Mouse (Mus musculus) layer of hippocampus, adult 2 months (tissue): Measurements from ENCODE around the gene Zfp672. TPM values are rescaled to one million over a fixed set of nuclear protein-coding genes. Genes with fewer than 3 reads are reported as not detected.
"Not testable (repeated sequence)": the region's sequence is repeated elsewhere in the genome, so short reads cannot be mapped to it uniquely, and the experiment has no call there.

ENCODE experiments used
- DNase-seq, 2 experiments: peaks; one replicate each; pipeline ENCODE4 v3.0.0; 2022; ENCODE audit warnings: low spot score in 2 of 2
- H3K27ac ChIP-seq: fragments of 200-600 bp; 2 replicates; pipeline ENCODE4 v1.8.1; 2022
- H3K4me3 ChIP-seq: fragments of 200-600 bp; 2 replicates; pipeline ENCODE4 v1.8.1; 2022; ENCODE audit warnings: mild to moderate bottlenecking
- CTCF ChIP-seq: fragments of 200-600 bp; conservative IDR thresholded peaks from 2 replicates; pipeline ENCODE4 v1.8.1; 2022; ENCODE audit warnings: antibody characterized with exemption, mild to moderate bottlenecking, moderate library complexity
- long read RNA-seq, 2 experiments: library from polyadenylated mRNA; stranded (forward); transcript quantifications; one replicate each; pipeline ENCODE4 v2.0.0; 2021; ENCODE audit warnings: borderline mapping rate in 2 of 2
- total RNA-seq, 2 experiments: library from RNA; stranded (reverse); gene quantifications; 2 replicates each; pipeline ENCODE4 v1.2.3; 2021

Zfp672 gene
- 10 to 100 TPM; 49.1 to 51.0 TPM for total RNA-seq
- long read RNA-seq, experiment 1, partial matches to known transcripts = 1 of 21 reads
- long read RNA-seq, experiment 1, other reads (novel, unspliced or antisense) = 14 of 21 reads
- long read RNA-seq, experiment 2, partial matches to known transcripts = 1 of 28 reads
- long read RNA-seq, experiment 2, other reads (novel, unspliced or antisense) = 15 of 28 reads

DNA sequence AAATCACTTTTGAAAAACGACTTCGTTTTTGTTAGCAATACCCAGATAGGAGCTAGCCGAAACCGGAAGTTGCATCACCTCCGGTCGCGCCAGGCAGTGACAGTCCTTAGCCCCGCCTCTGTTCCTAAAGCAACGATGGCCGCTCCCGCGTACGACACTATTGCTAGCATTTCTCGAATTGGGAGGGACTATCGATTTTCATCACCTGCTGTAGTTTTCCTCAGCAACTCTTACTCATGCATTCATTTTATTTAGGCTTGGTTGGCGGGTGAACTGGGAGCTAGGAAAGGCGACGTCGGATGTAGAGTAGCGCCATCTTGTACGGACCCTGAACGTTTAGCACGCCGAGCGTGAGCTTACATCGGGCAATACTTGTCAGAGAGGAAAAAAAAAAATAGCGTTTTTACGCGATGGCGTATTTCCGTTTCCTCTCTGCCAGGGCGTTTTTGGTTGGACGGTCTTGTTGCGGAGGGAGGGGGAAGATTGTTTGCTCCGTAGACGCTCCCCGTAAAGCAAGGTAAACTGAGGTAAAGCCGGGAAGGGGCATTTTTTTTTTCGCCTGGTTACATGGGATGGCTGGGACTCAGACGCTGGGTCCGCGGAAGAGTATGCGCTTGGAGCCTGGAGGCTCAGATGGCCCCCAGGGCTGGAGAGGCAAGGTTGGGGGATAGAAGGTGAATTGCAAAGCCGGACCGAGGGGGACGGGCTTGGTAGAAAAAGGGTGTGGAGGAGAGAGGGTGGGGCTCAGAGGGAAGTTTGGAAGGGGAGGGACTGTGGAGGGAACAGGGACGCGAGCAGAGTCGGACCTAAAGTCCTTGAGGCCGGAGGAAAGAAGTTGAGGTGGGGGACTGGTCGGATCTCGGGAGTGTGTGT is at the start of gene Zfp672, which contains the start of gene Sh3bp5l:
Gene Zfp672, minus strand, starts transcription at position 64 of the 873 bp plus-strand sequence.
Gene Sh3bp5l, plus strand, starts transcription at position 449 of the 873 bp plus-strand sequence.
- peak; percentile 89 to 96 for DNase-seq
- H3K4me3 ChIP-seq = peak within 1 kb of the TSS; percentile 70
- H3K27ac ChIP-seq = peak within 1 kb of the TSS; percentile 98
- no peak; the same call in 1 of the 2 replicates for TF ChIP-seq CTCF

DNA sequence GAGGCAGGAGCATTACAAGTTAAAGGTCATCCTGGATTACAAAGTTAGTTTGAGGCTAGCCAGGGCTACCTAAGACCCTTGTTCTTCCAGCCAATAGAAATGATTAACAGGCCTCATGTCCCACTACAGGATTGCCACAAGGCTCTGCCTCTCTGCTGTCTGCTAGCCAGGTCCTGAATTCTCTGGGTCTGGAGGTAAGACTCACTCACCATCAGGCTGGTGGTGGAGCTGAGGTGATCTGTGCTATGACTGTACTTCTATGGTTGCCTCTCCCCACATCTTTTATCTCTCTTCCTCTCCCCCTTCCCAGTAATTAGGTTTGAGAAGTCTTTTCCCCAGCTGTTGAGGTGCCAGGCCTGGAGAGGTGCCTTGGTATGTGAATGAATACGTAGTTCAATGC is 49.4 kb upstream of the Zfp672 start:
- no peak for DNase-seq
- Histone ChIP-seq H3K4me3 (no peak overlapping the region), H3K27ac (no peak overlapping the region)
- no peak for TF ChIP-seq CTCF

DNA sequence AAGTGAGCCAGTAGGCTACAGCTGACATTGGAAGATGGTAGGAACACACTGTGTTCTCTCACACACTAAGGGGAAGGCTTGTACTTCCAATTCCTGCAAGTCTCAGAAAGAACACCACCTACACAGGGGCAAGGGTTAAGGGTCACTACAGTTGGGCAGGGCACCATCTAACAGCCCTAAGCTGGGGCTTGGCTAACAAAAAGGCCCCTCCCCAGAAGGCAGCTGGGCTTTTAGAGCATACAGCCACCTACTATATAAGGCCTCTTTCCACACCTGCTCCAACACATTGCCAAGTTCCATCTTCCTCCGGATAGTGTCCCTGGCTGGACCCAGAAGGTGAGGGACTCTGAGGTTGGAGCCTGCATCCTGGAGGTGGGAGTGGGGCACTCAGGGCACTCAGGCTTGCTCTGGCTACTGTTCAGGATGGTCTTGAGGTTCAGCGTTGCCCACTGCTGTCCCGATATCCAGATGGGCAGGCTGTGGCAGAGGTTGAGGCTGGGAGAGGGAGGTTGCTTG is 48.7 kb upstream of the Zfp672 start, which contains the start of gene Lypd8:
Gene Lypd8, plus strand, starts transcription at position 281 of the 516 bp plus-strand sequence.
- DNase-seq = peak; percentile 10 to 25
- TF ChIP-seq CTCF = no peak
- Histone ChIP-seq H3K4me3 (no peak within 1 kb of the TSS), H3K27ac (peak within 1 kb of the TSS; percentile 46; the same call in 1 of the 2 replicates)

DNA sequence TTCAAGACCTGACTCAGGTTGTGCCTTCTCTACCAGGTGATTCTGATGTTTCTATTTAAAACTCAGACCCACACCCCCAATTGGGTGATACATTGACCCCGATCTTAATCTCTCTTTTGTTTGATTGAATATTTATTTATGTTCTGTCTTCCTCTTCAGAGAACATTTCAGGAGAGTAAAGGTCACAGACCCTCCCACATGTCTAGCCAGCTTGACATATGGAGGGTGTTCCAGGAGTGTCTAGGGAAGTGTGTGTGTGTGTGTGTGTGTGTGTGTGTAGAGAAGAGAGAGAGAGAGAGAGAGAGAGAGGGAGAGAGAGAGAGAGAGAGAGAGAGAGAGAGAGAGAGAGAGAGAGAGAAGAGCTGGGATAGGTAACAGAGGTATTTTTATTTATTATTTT is 47.5 kb upstream of the Zfp672 start:
- no peak for DNase-seq
- no peak for TF ChIP-seq CTCF

DNA sequence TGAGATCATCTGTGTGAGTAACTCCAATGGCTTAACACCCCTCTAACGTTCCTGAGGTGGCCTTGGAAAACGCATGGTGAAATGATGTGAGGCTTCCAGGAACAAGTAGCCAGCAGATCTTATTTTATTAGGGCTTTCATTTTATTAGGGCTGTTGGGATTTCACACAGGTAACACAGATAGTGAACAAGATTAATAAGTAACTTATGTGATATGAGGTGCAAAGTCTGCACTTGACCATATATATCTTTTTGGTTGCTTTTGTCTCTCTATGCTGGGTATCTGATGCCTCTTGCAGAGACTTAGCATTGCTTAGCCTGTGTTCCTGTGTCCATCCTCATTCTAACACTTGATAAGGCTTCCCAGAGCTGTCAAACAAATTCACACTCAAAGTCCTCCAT is 47.1 kb upstream of the Zfp672 start:
- no peak overlapping the region for H3K27ac ChIP-seq
- DNase-seq = no peak
- TF ChIP-seq CTCF = no peak
- no peak overlapping the region for H3K4me3 ChIP-seq

More for the DNA sequence above, 47.5 kb upstream of the Zfp672 start:
- H3K27ac ChIP-seq = no peak overlapping the region
- H3K4me3 ChIP-seq = no peak overlapping the region

DNA sequence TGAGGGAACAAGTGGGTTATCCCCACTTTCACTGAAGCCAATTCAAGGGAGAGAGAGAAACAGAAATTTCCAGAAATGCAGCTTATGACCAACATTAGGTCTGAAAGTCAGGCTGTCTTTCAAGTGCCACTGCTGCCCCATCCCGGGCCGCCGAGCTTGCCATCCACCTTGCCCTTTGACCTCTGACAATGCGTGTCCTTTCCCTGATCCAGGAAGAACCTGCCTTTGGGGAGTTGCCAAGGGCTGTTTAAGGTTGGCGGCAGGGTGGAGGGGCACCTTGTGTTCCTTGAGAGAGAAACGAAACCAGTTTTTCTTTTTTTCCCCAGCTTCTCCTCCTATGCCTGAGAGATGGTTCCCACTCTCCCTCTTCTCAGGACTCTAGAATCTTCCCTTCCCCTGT is 36.1 kb upstream of the Zfp672 start:
- not testable (repeated sequence) for H3K27ac ChIP-seq, DNase-seq, H3K4me3 ChIP-seq

DNA sequence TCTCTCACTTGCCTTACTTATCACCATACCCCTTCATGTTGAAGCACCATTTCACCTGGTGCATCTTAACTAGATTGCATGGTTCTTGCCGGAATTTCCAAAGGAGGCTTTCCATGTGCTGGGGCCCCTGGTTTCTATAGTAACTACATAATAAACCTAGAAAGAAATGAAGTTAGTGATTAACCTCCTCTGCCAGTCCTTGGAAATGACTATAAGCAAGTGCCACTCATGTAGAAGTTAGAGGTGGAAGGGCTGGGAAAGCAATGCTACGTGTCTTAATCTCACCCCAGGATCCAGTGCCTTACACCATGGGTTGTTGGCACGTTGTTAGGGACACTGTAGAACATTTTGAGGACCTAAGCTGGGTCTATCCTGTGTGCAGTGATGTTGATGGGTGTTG is 34.3 kb upstream of the Zfp672 start:
- H3K4me3 ChIP-seq = no peak overlapping the region
- no peak for TF ChIP-seq CTCF
- no peak for DNase-seq
- no peak overlapping the region for H3K27ac ChIP-seq

DNA sequence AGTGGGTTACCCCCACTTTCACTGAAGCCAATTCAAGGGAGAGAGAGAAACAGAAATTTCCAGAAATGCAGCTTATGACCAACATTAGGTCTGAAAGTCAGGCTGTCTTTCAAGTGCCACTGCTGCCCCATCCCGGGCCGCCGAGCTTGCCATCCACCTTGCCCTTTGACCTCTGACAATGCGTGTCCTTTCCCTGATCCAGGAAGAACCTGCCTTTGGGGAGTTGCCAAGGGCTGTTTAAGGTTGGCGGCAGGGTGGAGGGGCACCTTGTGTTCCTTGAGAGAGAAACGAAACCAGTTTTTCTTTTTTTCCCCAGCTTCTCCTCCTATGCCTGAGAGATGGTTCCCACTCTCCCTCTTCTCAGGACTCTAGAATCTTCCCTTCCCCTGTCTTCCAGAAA is 32.4 kb upstream of the Zfp672 start:
- H3K4me3 ChIP-seq, H3K27ac ChIP-seq, DNase-seq: not testable (repeated sequence)

DNA sequence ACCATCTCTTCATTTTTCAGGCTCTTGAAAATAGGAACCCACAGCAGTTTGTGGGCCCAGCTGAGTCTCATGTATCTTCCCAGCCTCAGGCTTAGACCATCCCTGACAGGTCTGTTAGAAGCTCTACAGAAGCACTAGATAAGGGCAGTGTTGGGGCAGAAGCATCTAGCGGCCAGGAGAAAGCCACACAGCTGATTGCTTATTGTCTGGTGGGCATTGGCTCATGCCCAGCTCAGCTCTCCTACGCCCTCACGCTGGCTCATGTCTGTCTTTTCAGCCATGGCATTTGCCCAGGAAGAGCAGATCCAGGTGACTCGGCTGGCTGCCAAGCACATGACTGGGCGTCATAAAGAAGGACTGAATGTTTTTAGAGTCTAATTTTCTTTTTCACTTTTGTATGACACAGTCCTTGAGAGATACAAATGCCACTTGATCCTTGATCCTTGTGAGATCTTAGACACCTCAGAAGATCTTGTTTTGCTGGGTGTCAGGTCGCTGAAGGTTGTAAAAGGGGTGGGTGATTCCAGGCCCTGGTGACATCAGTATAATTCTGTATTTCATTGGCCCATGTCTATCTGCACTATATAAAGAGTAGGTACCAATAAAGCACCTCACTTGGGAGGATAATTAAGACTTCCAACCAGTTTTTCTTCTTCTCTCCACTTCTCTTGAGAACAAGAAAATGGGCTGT is 27.9 kb upstream of the Zfp672 start:
- H3K27ac ChIP-seq = no peak overlapping the region
- no peak for DNase-seq
- H3K4me3 ChIP-seq = no peak overlapping the region
- no peak for TF ChIP-seq CTCF

DNA sequence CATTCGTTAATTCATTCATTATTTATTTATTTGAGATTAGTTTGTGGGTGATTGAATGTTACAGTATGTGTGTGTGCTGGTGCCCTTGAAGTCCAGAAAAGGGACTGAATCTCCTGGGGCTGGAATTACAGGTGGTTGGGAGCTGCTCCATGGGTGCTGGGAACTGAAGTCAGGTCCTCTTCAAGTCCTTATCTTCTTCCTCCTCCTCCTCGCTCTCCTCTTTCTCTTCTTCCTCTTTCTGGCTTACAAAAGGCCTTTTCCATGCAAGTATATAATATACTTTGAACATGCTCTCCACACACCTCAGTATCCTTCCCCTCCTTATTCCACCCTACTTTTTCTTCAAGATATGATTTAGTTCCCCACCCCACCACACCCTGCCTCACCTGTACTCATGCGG is 26.9 kb upstream of the Zfp672 start:
- DNase-seq = no peak
- TF ChIP-seq CTCF = no peak
- no peak overlapping the region for H3K27ac ChIP-seq
- no peak overlapping the region for H3K4me3 ChIP-seq

DNA sequence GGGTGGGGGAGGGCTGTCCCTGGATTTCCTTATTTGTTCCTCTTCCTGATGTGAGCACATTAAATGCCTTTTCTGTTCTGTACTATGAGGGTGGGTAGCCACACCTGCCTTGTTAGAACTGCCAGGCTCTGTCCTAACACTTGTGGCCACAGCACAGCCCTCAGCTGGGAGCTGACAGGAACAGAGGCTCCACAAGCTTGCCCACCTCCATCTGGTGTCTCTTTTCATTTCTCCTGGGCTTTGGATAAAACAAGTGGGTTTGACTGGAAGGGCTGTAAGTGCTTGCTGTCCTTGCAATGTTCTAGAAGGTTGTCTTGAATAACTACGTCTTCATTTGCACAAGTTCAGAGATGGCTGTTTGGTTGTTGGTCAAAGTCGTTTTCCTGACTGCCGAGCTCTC is 24.8 kb upstream of the Zfp672 start:
- H3K27ac ChIP-seq = no peak overlapping the region
- no peak overlapping the region for H3K4me3 ChIP-seq
- DNase-seq = no peak
- no peak for TF ChIP-seq CTCF

DNA sequence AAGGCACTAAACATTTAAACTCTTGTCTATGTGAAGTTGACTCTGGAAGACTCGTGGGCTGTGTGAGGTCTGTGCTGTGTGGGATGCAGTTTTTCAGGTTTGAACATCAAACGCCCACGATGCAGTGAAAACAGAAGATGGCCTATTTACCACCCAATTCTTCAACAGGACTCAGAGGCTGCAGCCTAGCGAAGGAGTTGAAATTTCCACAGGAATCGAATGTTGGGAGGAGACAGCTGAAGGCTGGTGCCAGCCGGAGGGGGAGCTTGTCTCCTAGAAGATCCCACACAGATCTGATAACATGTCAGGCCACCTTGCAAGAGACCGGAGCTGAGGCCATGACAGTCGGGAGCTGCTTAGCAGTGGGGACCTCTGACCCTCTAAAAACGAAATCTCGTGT is 24.3 kb upstream of the Zfp672 start:
- DNase-seq = peak in 1 of 2 experiments; percentile 19
- Histone ChIP-seq H3K27ac (no peak overlapping the region), H3K4me3 (no peak overlapping the region)
- no peak for TF ChIP-seq CTCF

DNA sequence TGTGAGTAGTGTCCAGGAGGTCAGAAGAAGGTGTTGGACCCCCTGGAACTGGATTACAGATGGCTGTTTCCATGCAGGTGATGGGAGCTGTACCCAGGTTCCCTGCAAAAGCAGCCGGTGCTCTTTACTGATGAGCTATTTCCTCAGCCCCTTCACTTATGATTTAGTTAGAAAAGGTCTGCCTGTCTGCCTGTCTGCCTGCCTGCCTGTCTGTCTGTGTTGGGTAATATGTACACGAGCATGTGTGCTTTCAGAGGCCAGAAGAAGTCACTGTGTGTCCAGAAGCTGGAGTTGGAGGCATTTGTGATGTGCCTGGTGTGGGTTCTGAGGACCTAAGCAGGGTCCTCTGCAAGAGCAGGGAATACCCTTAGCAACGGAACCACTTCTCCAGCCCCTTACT is 23.6 kb upstream of the Zfp672 start:
- Histone ChIP-seq H3K27ac (no peak overlapping the region), H3K4me3 (no peak overlapping the region)
- DNase-seq = no peak
- no peak for TF ChIP-seq CTCF
